Mouse (Mus musculus) adrenal gland, postnatal 25 days (tissue): ENCODE measurements around the gene Atp8b5. TPM values are rescaled to one million over a fixed set of nuclear protein-coding genes. Genes with fewer than 3 reads are reported as not detected.
A peak's percentile ranks its signal among the peaks of the same experiment; 100 is the strongest.

Experiments used
- DNase-seq: peaks from one replicate; pipeline ENCODE4 v3.0.0; 2021; ENCODE audit warnings: mixed read lengths
- total RNA-seq: library from RNA; stranded (reverse); gene quantifications from 2 replicates; pipeline ENCODE4 v1.2.3, GENCODE M21; 2021

Gene Atp8b5
- total RNA-seq, 1 experiment from 2014 or later: 1.2 TPM

DNA sequence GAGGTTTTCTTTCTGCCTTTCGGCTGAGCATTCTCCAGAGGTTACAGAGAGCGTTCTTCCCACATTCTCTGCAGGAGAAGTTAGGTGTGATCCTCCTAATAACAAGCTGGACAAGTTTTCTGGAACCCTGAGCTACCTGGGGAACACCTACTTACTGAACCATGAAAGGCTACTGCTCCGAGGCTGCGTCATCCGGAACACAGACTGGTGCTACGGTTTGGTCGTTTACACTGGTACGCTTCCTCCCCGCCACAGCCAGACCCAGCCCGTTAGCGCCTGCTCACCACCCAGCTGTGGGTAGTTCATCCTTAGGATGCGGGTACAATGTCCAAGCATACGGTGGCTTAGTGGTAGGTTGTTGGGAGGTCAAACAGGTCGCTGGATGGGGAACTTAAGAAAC is 55.4 kb downstream of the Atp8b5 start:
- DNase-seq: no peak

DNA sequence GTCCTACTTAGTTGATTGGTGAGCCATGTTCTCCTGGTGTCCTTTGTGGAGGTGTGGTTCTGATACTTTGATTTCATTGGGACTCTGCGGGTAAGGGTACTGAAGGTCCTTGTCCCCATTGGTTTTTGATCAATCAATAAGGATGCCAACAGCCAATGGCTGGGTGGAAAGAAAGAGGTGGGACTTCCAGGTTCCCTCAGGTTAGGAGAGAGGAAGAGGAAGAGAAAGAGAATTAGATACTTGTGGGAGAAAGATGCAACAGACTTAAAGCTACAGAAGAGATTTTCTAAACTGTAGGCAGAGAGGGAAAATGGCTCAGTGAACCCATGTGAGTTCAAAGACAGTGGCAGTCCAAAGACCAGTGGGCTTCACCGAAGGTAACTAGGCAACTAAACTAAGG is 60.2 kb downstream of the Atp8b5 start:
- no peak for DNase-seq

DNA sequence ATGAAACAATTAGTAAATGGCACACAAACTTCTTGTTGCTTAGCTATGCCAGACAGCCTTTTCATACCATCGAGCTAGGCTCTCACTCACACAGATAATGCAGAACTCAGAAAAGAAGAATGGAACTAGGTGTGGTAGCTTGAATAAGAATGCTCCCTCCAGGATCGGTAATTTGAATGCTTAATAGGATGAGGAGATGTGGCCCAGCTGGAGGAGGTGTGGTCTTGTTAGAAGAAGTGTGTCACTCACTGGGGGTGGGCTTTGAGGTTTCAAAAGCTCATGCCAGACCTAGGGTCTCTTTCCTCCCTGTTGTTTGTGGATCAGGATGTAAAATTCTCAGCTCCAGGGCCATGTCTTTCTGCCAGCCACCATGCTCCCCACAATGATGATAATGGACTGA is 67.8 kb downstream of the Atp8b5 start:
- no peak for DNase-seq

GRCm38 (mm10) chr4:43336176-43336575 is 69.2 kb downstream of the Atp8b5 start:
- DNase-seq: no peak

GRCm38 (mm10) chr4:43340096-43340804 is 73.3 kb downstream of the Atp8b5 start:
- DNase-seq: no peak

DNA sequence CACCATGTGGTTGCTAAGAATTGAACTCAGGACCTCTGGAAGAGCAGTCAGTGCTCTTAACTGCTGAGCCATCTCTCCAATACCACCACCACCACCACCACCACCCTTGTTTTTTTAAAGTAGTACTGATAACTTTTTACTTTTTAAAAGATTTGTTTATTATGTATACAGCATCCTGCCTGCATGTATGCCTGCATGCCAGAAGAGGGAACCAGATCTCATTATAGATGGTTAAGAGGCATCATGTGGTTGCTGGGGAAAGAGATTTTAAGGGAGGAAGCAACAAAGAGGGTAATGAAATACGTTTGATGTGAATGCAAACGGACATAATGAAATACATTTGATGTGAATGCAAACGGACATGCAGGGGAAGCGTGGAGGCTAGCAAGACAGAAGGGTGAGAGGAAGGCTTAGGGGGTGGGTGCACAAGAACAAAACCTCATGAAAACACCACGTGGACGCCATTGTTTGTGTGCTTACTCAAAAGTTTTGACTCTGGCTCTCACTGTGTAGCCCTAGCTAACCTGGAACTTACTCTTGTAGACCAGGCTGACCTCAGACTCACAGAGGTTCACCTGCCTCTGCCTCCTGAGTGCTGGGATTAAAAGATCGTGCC is 74.4 kb downstream of the Atp8b5 start:
- DNase-seq: no peak

DNA sequence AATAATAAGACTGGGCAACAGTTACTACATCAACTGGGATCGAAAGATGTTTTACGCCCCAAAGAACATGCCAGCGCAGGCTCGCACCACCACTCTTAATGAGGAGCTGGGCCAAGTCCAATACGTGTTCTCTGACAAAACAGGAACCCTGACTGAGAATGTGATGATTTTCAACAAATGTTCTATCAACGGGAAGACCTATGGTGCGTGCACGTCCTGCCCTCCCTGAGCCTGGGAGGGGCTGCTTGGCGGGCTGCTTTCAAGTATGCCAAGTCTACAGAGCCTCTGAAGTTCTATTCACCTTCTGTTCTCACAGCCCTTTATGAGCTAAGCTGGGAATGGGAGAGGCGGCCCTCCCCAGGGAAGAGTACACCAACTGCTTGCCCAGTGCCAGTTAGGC is 75.5 kb downstream of the Atp8b5 start:
- DNase-seq: no peak

- DNase-seq: no peak
These were observed 78.0 kb downstream of the Atp8b5 start for GRCm38 (mm10) chr4:43344932-43345331.

DNA sequence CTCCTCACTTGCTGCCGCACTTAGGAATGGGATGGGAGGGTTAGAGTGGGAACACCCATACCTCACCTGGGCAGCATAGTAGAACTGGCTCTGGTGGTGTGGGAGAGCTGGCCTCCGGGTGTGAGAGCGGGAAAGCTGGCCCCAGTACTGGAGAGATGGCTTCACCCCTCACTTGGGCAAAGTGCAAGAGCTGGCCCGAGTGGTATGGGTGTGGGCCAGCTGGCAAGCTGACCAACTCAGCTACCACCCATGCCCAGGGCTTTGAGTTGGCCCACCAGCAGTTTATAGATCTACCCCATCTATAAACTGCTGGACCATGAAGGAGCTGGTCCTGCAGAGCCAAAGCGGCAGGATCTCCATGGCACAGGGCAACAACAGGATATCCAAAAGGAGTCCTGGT is 82.2 kb downstream of the Atp8b5 start:
- no peak for DNase-seq

- no peak for DNase-seq
These were observed 83.1 kb downstream of the Atp8b5 start for GRCm38 (mm10) chr4:43350038-43350560.

GRCm38 (mm10) chr4:43353662-43354061 is 86.7 kb downstream of the Atp8b5 start:
- no peak for DNase-seq

DNA sequence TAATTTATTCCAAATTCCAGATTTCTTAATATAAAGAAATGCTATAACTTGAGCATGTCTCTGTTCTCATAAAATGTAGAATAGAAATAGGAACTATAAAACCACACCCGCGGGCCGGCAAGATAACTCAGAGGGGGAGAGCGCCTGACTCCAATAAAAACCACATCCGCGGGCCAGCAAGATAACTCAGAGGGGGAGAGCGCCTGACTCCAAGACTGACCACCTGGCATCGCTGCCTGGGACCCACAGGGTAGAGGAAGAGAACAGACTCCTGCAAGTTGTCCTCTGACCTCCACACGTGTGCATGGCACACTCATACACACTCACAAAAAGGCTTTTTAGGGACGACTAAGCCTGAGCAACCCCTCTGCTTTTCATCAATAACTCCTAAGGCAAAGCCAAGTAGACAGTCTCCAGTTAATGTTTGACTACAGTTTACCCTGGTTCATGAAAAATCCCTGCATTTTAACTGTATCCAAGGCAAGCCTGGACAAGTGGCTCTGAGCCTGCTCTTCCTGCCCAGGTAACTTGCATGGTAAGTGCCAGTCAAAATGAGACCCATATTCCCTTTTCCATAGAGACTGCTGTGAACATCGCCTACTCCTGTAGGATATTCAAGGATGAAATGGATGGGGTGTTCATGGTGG is 98.1 kb downstream of the Atp8b5 start:
- DNase-seq: no peak

DNA sequence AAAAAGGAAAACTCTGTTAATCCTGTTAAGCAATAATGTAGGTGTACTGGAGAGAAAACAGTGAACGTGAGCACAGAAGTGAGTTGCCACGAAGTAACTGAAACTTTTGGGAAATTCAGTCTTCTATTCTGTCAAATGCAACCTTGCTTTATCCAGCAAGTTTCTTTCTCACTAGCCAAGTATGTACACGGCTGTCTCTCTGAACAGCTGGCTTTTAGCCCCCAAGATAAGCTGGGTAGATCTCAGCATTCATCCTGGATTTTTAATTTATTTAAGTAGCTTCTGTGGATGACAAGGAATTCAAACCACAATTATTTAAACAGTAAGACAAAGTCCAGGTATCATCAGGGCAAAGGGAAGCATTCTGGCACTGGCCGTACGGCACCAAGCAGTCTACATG is 100.3 kb downstream of the Atp8b5 start:
- DNase-seq: no peak

DNA sequence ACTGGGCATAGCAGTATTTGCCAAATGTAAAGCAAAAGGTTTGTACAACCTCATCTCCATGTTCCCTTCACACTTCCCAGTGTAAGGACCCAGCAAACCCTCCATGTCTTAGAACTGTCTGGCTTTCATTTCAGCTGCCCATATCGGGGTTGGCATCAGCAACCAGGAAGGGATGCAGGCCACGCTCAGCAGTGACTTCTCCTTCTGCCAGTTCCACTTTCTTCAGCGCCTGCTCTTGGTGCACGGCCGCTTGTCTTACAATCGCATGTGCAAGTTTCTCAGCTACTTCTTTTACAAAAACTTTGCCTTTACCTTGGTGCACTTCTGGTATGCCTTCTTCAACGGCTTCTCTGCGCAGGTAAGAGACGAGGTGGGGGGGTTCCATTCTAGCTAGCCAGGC is 100.8 kb downstream of the Atp8b5 start:
- no peak for DNase-seq

- no peak for DNase-seq
These were observed 104.4 kb downstream of the Atp8b5 start for GRCm38 (mm10) chr4:43371406-43371805.

- no peak for DNase-seq
These were observed 105.2 kb downstream of the Atp8b5 start for GRCm38 (mm10) chr4:43372155-43372554.

DNA sequence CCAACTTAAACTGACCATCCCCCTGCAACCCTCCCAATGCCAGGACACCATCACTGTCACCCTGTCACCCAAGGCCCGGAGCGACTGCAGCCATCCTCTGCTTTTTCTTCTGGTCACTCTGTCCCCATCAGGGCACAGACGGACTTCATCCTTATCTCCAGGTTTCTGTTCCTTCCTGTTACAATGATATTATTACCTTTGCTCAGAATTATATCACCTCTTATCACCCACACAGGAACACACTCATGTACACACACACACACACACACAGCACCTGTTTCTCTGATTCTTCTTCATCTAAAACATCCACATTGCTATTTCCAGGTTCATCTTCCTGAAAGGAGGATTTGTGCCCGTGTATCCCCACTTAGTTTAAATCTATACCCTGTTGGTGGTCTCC is 107.3 kb downstream of the Atp8b5 start:
- no peak for DNase-seq

GRCm38 (mm10) chr4:43379601-43380000 is 112.6 kb downstream of the Atp8b5 start:
- no peak for DNase-seq

DNA sequence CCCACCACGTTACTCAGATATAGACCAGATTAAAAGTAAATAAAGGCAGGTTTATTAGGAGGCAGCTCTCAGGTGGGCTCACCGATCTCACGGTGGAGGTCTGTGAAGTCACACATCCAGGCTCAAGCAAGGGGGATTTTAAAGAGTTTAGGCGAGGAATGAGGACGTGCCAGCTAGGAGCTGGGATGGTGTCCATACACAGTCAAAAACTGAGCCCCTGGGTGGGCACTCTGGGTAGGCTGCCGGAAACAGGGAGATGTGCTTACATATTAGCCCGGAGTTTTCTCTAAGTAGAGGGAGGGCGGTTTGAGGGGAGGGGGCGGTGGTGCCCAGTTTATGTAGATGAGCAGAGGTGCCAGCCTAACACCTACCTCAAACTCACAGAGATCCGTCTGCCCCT is 114.0 kb downstream of the Atp8b5 start:
- no peak for DNase-seq

DNA sequence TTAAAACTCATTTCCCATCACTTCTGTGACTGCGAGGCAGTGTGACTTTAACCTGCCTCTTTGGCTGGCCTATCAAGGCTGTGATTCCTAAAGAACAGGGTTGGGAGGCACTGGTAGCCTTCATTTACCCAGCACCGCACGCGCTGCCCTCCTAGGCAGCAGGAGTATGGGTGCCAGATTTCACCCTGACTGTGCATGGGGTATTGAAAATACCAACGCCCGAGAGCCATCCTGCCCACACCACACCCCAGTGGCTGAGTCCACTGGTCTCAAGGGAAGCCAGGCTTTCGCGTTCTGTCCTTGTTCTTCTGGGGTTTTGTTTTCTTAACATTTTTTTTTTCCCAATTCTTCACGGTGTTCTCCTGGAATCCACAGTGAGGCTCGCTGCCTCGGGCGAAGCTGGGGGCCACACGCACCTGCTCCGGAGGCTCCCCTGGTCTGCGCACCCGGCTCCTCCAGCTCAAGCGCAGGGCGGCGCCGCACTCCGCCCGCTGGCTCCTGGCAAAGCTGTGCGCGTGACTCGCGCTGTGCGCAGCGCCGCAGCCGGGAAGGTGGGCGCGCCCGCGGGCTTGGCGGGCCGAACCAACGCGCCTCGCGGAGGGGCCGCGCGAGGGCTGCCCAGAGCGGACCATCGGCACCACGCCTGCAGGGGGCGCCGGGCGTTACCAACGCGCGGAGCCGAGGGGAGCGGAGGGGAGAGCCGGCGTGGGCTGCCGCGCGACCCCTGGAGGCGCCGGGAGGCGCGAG is 114.6 kb downstream of the Atp8b5 start, which contains the start of gene Rusc2:
TSS of gene Rusc2 (plus strand) at position 572 of the 747 bp plus-strand sequence.
- peak; percentile 92 for DNase-seq

GRCm38 (mm10) chr4:43382155-43383020 is 115.4 kb downstream of the Atp8b5 start:
- no peak for DNase-seq
